Comparison of ENCODE assay signal across 1 mouse cellular context in the genomic region with DNA sequence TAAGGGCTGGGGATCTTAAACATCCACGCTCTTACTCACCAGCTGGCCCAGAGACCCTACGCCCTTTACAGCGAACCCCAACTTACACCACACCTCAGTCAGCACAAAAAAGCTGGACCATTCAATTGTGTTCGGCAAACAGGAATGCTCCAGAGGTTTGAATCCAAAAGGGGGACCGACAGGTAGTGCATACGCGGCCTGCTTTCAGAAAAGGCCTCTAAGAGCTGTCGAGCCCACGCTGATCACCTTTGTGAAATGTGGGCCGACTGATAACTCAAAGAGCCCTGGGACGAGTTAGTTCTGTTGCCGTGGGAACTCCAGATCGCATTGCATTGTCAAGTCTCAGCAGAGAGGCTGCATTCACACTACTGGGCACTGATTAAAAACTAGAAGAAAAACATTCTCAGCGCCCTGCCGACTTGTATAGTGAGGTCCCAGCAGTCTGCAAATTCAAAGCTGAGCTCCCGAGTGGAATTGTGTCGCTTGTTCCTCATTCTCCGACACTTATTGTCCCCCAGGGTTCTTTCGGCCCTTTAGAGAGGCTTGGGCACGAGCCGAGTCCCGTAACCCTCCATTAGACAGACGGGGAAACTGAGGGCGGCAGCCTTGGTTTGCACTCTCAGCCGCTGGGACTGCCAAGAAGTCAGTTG.
TF ChIP-seq lines count a peak whose summit lies in the region.

No protein-coding gene starts in this region.

TF ChIP-seq in MEL, 35 proteins besides CTCF, POLR2A, EP300 and RAD21 (continued from another document):
- no peak for TF ChIP-seq NRF1 (IDR thresholded peaks at IDR 0.05; ENCODE audit: insufficient read depth, low read depth, low read length, poor library complexity, severe bottlenecking)
- TF ChIP-seq MYB (IDR thresholded peaks at IDR 0.05; ENCODE audit: low read depth, low read length), result no peak
- no peak for TF ChIP-seq MAZ (IDR thresholded peaks at IDR 0.05; ENCODE audit: low read depth, low read length)
- no peak for TF ChIP-seq POLR2AphosphoS2 (IDR thresholded peaks at IDR 0.05; ENCODE audit: low read length)
- no peak for TF ChIP-seq KAT2A (conservative IDR thresholded peaks at IDR 0.05; ENCODE audit: low read depth, low read length)
- TF ChIP-seq SIN3A (IDR thresholded peaks at IDR 0.05; ENCODE audit: low read length), result peak; percentile 42
- TF ChIP-seq RCOR1 (IDR thresholded peaks at IDR 0.05; ENCODE audit: low read depth, low read length), result no peak
